Mouse (Mus musculus): ENCODE data around the gene Gm2832.
"Not testable (repeated sequence)": the region's sequence is repeated elsewhere in the genome, so short reads cannot be mapped to it uniquely, and the experiment has no call there.

The Gm2832 gene

GRCm38 (mm10) chr14:41278505-41278904 lies at the start of gene Gm2832:
TSS of gene Gm2832 (plus strand) at chr14:41278805.
- DNase-seq (ENCODE audit: low read depth): not testable (repeated sequence)

- not testable (repeated sequence) for DNase-seq (ENCODE audit: low read depth)
Measured at GRCm38 (mm10) chr14:41263296-41263695, 15.3 kb upstream of the Gm2832 start.

- DNase-seq (ENCODE audit: low read depth): not testable (repeated sequence)
Measured at GRCm38 (mm10) chr14:41263853-41264755, 14.5 kb upstream of the Gm2832 start.

GRCm38 (mm10) chr14:41264756-41265566 lies 13.6 kb upstream of the Gm2832 start:
- not testable (repeated sequence) for DNase-seq (ENCODE audit: low read depth)

GRCm38 (mm10) chr14:41285965-41286364 lies 7.4 kb downstream of the Gm2832 start:
- DNase-seq (ENCODE audit: low read depth): not testable (repeated sequence)

Data from NIH3T3 (cell line).